Mouse (Mus musculus) kidney, adult 10 weeks (tissue): ENCODE data around the gene Cnga1. TPM values are rescaled to one million over a fixed set of nuclear protein-coding genes. Genes with fewer than 3 reads are reported as not detected.

ENCODE experiments used
- polyA plus RNA-seq: library from polyadenylated mRNA; stranded (reverse); fragments of 350-450 nt; fragmentation: Illumina TruSeq; extraction: RNeasy Lipid Tissue Mini Kit (QIAGEN cat#74804); gene quantifications from one replicate; pipeline ENCODE4 v1.2.3, GENCODE M21; 2014; ENCODE audit warnings: low read depth, low replicate concordance

The Cnga1 gene
- not detected for polyA plus RNA-seq

DNA sequence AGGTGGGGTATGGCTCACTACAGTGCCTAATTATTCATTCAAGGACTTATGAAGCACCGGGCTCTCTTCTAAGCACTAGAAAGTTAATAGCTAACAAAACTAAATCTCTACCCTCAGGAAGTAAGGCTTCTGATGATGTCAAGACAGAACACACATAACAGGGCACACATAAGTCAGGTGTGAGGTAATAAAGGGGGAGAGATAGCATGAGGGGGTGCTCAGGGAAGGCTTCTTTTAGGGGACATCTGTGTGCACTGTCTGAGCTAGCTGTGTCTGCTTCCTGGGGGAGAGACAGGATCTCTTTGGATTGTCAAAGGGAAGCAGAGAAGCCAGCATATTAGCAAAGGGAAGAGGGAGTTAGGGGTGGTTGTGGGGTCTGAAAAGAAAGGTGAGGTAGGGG is at the start of gene Cnga1:
Gene Cnga1 (minus strand): TSS at position 101 of the 400 bp plus-strand sequence.

DNA sequence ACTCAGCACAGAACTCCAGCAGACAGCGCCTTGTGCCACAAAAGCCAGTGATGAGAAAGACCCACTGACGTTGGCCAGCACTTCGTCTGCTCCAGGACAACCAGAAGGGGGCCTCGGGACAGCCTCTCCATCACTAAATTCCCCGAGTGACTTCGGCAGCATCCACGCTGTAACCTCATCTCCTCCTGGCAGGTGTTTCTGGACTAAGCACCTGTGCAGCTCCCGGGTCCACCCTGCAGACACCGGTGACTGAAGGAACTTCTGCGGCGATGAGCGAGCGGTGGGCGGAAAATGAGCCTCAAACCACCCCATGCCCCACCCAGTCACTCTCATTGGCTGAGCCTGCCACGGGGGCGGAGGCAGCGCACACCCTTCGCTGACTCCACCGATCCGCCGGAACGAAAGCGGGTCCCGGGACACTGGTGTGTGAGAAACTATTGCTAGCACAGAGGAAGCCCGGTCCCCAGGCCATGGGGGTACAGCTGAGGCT is 3.4 kb upstream of the Cnga1 start, which contains the start of gene Nipal1:
Gene Nipal1 (plus strand): TSS at position 378 of the 490 bp plus-strand sequence.

DNA sequence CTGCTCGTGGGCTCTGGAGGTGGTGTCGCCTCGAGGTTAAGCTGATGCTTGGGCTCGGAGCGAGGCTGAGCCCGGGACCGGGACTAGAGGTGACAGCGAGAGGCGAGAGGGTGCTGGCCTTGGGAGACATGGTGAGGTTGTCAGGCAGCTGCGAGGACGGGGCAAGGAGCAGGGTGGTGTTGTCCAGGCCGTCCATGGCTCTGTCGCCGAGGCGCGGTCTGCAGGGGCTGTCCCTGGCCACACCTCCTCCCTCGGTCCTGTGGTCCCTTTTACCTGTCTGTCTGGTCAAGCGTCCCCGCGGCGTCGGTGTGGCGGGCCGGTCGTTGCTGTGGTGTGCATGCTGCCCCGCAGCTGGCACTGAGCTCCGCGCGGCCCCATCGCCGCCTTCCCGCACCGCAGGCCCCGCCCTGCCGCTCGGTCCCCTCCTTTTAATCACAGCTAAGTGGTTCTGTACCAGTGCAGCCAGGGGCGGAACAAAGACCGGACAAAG is 56.8 kb downstream of the Cnga1 start, which contains the start of gene Gm5868:
Gene Gm5868 (minus strand): TSS at position 360 of the 490 bp plus-strand sequence.

DNA sequence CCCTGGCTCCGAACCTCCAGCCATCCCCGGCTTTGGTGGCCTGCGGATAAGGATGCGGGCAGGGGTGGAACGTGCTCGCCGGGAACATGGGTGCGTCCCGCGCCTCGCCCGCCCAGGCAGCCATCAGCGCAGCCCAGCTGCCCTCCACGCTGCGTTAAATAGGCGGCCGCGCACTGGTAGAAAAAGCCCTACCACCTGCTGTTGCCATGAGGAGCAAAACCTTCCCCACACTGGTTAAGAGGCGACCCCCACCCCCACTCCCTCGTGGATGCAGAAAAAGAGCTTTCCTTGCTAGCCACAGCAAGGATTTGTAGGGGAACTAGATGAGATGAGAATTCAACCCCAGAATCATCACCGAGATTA is 63.1 kb downstream of the Cnga1 start, which contains the start of gene Zar1:
Gene Zar1 (minus strand): TSS at position 285 of the 363 bp plus-strand sequence.

DNA sequence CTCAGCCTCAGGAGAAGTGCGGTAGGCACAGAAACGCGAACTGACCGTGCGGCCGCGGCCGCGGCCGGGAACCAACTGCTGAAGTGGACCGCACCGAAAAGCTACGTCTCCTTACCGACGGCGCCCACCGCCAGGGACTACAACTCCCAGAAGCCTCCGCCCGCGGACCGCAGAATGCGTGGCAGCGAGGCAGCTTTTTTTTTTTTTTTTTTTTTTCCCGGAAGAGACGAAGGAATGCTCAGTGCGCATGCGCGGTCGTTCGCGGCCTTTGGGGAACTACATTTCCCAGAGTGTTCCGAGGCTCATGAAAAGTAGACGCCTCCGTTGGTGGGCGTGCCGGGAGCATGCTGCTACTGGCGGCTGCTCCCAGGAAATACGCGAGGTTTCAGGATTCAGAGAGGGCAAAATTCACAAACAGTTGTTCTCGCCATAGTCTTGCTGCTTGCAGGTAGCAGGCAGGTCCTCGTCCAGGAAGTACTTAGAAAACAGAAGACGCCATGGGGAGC is 84.5 kb downstream of the Cnga1 start, which contains the start of gene Nfxl1:
Gene Nfxl1 (minus strand): TSS at position 141 of the 506 bp plus-strand sequence.

Other genes starting within 250 kb of the Cnga1 start
- 7.3 TPM for gene Corin, start 139.8 kb downstream of the Cnga1 start, polyA plus RNA-seq
- gene Nfxl1, start 84.6 kb downstream of the Cnga1 start, polyA plus RNA-seq: 17.2 TPM
- gene Zar1, start 63.0 kb downstream of the Cnga1 start, polyA plus RNA-seq: not detected
- gene Gm5868, start 56.7 kb downstream of the Cnga1 start, polyA plus RNA-seq: not detected
- gene Nipal1, start 3.5 kb upstream of the Cnga1 start, polyA plus RNA-seq: 3.2 TPM
- 0.40 TPM for gene Txk, start 108.5 kb upstream of the Cnga1 start, polyA plus RNA-seq
- gene Tec, start 224.2 kb upstream of the Cnga1 start, polyA plus RNA-seq: 23.9 TPM